Mouse (Mus musculus): ENCODE measurements around the gene Dpyd. TPM values are rescaled to one million over a fixed set of nuclear protein-coding genes. Genes with fewer than 3 reads are reported as not detected.

Gene Dpyd
- polyA plus RNA-seq, 3 experiments from 2014 or later = not detected

- ATAC-seq = no peak
These were observed 114.3 kb downstream of the Dpyd start for GRCm38 (mm10) chr3:118676052-118676777.

DNA sequence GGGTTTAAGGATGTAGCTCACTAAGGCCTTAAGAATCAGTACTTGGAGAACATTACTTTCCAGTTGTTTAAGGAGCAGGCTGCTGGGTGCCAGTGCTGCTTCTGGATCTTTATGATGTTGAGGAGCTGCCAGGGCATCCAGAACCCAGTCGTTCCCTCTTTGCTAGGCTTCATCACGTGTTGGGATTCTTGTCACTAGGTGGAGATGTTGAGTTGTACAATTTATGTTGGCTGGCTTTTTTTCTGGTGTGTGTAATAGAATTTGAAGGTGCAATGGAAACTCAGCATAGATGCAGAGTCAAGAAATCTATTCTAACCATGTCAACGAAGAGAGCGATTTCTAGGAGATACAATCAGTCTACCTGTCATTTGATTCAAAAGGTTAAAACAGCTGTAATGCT, 118.9 kb downstream of the Dpyd start:
- ATAC-seq = no peak

GRCm38 (mm10) chr3:118750269-118750668, 188.3 kb downstream of the Dpyd start:
- no peak for ATAC-seq

DNA sequence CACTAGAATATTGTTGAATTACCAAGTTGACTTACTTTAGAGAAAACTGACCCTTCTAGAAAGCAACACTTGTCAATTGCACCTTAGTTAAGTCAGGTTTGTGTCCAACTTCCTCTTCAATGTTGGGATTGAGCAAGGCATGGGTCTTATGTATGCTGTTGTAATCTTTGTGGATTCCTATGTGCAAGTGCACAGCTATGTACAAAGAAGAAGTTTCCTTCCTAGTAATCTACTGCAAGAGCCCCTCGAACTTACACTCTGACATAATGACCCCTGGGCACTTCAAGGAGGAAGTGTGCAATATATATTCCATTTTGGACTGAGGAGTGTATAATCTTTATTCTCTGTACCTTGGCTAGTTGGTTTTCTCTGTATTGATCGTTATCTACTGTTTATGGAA, 191.7 kb downstream of the Dpyd start:
- ATAC-seq = no peak

- no peak for ATAC-seq
These were observed 194.2 kb downstream of the Dpyd start for GRCm38 (mm10) chr3:118756099-118756498.

DNA sequence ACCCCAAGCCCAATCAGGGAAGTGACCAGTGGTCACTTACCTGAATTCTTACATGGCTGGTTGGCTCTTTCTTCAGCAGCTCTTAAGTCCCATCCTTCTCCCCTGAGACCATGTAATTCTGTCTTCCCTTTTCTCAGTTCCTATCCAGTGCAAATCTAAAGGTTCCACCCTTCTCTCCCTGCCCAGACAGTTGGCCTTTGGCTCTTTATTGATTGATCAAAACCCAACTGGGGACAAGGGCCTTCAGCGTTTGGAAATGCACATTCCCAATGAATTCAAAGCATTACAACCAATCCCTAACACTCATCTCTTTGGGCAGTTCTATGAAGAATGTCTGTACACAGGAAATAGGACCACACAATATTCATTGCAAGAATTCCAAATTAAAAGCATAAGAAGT, 251.0 kb downstream of the Dpyd start:
- no peak for ATAC-seq

DNA sequence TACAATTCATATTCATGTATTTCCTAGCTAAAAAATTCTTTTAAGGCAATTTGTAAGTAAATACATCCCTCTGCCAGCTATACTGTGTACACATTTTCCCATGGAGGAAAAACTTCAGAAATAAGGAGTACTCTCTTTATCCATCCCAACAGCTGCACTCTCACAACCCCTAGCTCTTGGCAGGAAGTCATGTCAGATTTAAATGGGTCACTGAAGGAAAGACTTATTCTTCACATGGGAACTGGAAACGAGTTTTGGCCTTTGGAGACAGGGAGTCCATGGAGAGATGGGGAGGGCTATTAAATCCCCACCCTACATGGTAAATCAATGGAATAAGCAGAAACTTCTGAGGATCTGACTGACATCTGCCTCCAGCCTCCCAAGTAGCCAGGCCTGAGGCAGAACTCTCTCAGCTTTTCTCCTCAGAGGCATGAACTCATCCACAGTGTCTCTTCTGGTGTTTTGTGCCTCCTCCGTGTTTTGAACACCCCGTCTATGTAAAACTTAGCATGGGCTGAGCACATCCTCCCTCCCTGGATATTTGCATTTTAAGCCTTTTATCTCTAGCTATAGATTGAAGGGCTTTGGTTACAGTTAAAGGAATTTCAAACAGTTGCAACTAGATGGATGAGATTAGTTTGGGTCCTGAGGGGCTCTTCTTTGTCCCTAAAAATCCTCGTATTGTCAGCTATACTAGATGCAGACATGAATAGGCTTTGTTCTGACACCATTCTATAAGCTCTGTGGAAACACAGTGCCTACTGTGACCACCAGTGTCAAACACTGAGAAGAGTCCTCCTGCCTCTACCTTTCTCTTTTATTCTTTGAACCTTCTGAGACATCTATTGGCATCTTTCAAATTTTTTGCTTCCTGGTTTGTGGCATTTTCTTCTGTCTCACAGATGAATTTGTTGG, 288.9 kb downstream of the Dpyd start:
- no peak for ATAC-seq

- no peak for ATAC-seq
These were observed 290.8 kb downstream of the Dpyd start for GRCm38 (mm10) chr3:118852711-118853110.

DNA sequence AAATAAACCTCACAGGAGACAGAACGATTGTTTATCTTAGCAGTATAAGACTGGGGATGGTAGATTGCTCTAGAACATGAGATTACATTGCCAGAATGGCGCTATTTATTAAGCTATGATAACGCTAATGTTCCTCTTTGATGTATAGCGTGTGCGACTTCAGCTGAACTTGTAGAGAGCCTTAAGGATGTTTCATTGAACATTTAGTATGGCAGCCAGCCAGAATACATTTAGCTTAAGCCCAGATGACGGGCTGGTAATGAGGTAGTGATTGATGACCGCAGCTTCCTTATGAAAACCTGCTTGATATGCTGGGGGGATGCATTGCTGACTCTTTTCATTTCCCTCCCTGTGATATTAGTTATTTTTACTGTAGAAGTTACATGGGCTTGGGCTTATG, 293.5 kb downstream of the Dpyd start:
- ATAC-seq = no peak

DNA sequence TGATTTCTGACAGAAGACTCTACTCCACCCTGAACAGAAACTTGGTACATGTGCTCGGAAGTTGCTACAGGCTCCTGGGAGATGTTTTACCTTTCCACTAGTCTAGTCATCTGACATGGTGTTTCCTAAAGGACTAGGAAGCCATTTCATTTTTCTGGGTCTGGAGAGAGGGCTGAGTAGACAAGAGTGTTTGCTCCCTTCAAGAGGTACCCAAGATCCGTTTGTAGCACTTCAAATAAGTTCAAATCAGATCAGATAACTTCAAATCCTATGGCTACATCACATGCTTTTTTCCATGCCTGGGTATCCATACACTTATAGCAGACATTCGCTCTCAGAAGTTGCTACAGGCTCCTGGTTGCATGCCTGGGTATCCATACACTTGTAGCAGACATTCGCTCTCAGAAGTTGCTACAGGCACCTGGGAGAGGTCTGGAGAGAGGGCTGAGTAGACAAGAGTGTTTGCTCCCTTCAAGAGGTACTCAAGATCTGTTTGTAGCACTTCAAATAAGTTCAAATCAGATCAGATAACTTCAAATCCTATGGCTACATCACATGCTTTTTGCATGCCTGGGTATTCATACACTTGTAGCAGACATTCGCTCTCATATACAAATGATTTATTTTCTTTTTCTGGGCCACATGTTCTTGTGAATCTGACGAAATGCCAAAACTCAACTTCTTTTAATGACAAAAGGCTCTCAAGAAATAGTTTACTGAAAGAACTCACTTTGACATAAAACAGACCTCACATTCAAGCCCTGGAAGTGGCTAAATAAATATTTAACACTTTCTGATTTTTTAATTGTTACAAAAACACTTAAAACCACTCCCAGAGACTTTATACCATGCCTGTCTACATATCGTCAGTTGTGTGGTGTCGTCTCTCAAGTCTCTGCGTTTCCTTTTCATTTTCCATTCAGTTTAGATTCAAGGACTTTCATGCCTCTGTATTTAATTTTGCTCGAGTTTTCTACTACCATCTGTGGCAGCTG, 307.5 kb downstream of the Dpyd start:
- no peak for ATAC-seq

DNA sequence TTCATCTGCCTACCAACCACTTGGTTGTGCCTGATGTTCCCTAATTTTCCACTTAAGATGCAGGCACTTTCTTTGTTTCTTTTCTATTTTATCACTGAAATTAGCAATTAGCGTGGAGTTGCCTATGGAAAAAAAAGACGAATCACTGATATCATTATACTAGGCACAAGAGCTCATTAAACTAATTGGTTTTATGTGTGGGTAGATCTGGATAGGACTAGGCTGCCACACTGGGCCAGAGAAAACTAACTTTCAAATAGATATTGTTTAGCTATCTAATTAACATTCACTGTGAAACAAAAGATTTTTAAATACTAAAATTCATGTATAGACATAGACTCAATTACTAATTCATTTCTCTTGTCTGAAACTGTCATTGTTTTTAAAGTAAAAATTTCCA, 313.9 kb downstream of the Dpyd start:
- ATAC-seq = no peak

DNA sequence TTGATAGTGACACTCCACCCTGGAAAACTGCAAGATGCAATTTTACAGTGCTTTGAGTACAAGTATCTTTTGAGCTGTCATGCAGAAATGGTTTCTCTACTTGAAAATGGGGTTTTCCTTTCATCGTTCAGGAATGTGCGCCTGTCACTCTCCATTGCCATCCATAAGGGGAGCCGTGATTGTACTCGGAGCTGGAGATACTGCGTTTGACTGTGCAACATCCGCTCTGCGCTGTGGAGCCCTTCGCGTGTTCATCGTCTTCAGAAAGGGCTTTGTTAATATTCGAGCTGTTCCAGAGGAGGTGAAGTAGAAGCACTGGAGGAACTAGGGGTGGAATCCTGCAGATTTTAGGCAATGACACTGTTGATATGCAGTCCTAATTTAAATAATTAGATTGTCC, 337.1 kb downstream of the Dpyd start:
- no peak for ATAC-seq

- no peak for ATAC-seq
These were observed 429.4 kb downstream of the Dpyd start for GRCm38 (mm10) chr3:118991312-118991711.

DNA sequence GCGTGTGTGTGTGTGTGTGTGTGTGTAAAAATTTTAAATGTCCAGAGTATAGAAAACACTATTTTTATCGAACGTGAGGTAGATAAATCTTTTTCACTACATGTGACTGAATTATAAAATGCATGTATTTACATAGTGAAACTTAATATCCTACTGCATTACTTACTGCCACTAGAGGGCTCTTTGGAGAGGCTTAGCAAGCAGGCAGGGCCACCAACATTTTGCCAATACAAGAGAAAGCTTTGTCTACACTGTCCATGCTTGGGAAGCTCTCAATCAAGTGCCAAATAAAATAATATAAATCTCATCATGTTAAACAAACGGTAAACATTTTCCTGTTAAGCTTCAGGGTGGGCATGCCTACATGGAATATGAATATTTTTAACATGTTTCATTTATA, 429.9 kb downstream of the Dpyd start:
- no peak for ATAC-seq

- ATAC-seq = no peak
These were observed 459.3 kb downstream of the Dpyd start for GRCm38 (mm10) chr3:119021255-119021654.

GRCm38 (mm10) chr3:119042611-119043010, 480.7 kb downstream of the Dpyd start:
- ATAC-seq = no peak

DNA sequence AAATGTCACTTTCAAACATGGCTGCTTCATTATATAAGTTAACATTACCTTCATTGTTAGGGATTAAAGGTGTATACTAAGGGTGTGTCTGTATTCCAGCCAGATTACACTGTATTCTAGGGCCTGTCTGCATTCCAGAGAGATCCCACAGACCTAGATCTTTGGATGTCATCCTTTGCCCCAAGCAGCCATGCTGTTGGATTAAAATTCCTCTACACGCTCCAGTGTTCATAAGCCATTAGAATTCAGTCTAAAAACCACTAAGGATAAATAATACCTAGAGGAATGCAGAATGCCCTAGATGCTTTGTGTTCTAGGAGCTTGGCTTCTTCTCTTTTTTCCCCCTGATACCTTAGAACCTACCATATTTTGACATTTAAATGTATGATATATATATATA, 494.2 kb downstream of the Dpyd start:
- no peak for ATAC-seq

DNA sequence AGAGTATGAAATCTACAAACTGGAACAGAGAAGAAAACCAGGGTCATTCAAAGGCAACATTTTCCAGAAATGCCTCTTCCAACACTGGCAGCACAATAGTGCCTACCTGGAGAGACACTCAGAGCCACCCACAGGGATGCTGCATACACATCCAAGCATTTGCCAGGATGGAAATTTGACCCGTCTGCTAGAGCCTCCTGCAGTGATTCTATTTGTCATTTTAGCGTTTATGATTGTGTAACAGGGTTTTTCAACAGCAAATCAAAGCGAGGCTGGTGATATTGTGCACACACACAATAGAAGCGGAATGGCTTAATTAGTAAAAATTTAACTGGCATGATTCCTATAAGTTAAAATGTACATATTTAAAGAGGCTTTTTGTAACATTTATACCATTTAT, 501.3 kb downstream of the Dpyd start:
- ATAC-seq = no peak

GRCm38 (mm10) chr3:119063642-119064041, 501.7 kb downstream of the Dpyd start:
- ATAC-seq = no peak

- no peak for ATAC-seq
These were observed 502.8 kb downstream of the Dpyd start for GRCm38 (mm10) chr3:119064746-119065145.

DNA sequence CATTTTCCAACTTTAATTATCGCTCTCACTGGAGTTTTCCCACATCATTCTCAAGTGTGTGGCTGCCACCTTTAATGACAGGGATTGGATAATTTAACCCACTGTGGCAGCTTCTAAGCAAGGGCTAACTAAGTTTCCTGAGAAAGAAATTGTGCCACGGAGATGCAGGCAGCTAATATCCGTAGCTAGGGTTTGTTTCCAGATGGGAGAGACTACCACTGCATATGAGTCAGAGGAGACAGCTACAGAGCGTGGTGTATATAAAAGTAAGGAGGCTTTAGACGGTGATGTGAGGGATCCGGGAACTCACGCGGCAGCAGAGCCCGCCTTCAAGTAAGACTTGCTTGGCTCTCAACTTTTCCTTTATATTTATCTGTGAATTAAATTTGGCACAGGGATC, 505.3 kb downstream of the Dpyd start:
- ATAC-seq = no peak

DNA sequence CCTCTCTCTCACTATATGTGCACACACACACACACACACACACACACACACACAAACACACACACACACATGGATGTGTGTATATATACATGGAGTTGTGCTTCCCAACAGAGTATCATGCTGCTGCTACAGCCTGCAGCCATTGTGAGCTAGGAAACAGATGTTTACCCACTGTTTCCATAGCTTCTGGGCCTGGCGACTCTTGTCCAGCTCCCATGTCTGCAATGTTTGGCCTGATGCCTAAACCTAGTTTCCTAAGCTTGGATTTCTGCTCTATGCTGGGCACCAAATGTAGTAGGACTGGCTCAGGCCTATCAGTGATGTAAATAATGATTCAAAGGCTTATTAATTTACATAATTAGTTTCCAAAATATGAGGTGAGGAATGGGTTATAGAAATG, 524.7 kb downstream of the Dpyd start:
- ATAC-seq = no peak
